Mouse (Mus musculus) MEL (cell line): ENCODE measurements around the gene Mta1.

Experiments used
- CTCF ChIP-seq, 3 experiments: IDR thresholded peaks in 2 of 3; conservative IDR thresholded peaks in 1 of 3; 2 replicates each; pipeline ENCODE4 v1.5.1; 2011 to 2012; ENCODE audit warnings: low read length in 3 of 3, low read depth in 2 of 3, mild to moderate bottlenecking in 2 of 3, improper control_type of control experiment in 1 of 3, inconsistent platforms in 1 of 3, mixed read lengths in 1 of 3, moderate library complexity in 1 of 3; ENCODE audit not compliant: control insufficient read depth in 1 of 3, insufficient read depth in 1 of 3, poor library complexity in 1 of 3, severe bottlenecking in 1 of 3
- E2F4 ChIP-seq: IDR thresholded peaks from 2 replicates; pipeline ENCODE4 v1.6.1; 2011; ENCODE audit warnings: low read depth, low read length, improper control_type of control experiment, borderline replicate concordance
- ELF1 ChIP-seq: IDR thresholded peaks from 2 replicates; pipeline ENCODE4 v1.6.1; 2014; ENCODE audit warnings: low read depth, mild to moderate bottlenecking, inconsistent platforms, low read length, improper control_type of control experiment, moderate library complexity
- MAX ChIP-seq: IDR thresholded peaks from 2 replicates; pipeline ENCODE4 v1.6.1; 2011; ENCODE audit warnings: low read length, improper control_type of control experiment
- NRF1 ChIP-seq: IDR thresholded peaks from 2 replicates; pipeline ENCODE4 v1.6.1; 2014; ENCODE audit warnings: low read depth, mild to moderate bottlenecking, inconsistent platforms, low read length, improper control_type of control experiment, moderate library complexity; ENCODE audit not compliant: poor library complexity, insufficient read depth, severe bottlenecking

DNA sequence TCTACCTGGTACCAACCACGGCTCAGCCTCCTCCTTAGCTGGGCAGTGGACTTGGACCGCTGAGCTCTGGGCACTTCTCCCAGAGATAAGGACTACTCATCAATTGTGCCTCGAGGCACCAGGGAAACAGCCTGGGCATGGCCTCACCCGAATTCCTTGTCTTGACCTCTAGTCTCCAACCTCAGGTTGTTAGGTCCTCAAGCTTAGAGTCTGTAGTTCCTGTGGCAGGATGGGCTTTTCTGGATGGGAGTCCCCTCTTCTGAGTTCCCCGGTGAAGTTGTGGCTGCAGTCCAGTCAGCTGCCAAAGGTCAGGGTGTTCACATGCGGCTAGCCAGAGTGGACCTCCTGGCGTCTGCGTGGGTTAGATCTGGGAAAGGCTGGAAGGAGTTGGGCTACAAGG, 53.0 kb downstream of the Mta1 start:
- TF ChIP-seq CTCF (IDR thresholded peaks at IDR 0.05 in 2 of 3, conservative IDR thresholded peaks at IDR 0.05 in 1 of 3; ENCODE audit: control insufficient read depth in 1 of 3, insufficient read depth in 1 of 3, low read depth in 2 of 3, low read length in 3 of 3, poor library complexity in 1 of 3, severe bottlenecking in 1 of 3) (no peak), ELF1 (no peak), MAX (no peak), NRF1 (no peak), E2F4 (no peak)
